Mouse (Mus musculus) kidney, postnatal 14 days (tissue): ENCODE results near the gene Ndufa10.

Source experiments
- DNase-seq: peaks from one replicate; pipeline ENCODE4 v3.0.0; 2022; ENCODE audit warnings: mixed read lengths

Ndufa10 gene

GRCm38 (mm10) chr1:92430991-92431390 lies 42.7 kb downstream of the Ndufa10 start:
- no peak for DNase-seq

DNA sequence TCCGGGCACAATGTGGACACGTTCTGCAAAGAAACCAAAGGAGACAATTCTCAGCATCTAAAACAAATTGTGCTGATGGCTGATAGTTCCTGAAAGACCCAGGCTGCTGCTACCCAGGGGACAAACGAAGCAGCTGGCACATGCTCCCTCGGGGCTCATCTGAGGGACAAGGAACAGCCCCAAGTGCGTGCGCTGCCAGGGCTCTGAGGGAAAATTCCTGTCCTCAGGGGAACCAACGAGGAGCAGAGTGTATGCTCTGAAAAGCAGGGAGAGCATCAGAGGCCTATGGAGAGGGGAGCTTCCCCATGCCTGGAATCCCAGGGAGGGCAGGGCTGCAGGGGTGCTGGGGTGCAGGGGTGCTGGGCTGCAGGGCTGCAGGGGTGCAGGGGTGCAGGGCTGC lies 48.9 kb downstream of the Ndufa10 start:
- DNase-seq, result no peak

- DNase-seq, result no peak
Measured at GRCm38 (mm10) chr1:92405131-92405530, 68.5 kb downstream of the Ndufa10 start.

GRCm38 (mm10) chr1:92400556-92400955 lies 73.1 kb downstream of the Ndufa10 start:
- no peak for DNase-seq

DNA sequence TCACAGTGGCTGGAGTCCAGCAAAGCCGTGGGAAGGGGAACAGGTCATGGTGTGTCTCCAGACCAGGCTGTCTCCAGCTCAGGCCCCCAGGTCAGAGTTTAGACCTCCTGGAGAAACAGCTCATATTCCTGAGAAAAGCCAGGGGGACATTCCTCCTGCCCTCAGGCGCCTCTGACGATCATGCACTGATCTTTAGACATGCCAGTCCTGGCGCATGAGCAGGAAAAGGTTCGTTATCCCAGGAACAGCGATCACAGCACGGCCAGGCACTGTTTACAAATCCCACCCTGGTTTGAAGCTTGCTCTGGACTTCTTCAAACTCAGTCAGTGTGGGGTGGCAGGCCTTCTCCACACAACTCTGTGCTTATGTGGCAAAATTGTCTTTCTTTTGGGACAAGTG lies 75.1 kb downstream of the Ndufa10 start:
- no peak for DNase-seq

- peak; percentile 24 for DNase-seq
Measured at GRCm38 (mm10) chr1:92397511-92398051, 76.1 kb downstream of the Ndufa10 start.

DNA sequence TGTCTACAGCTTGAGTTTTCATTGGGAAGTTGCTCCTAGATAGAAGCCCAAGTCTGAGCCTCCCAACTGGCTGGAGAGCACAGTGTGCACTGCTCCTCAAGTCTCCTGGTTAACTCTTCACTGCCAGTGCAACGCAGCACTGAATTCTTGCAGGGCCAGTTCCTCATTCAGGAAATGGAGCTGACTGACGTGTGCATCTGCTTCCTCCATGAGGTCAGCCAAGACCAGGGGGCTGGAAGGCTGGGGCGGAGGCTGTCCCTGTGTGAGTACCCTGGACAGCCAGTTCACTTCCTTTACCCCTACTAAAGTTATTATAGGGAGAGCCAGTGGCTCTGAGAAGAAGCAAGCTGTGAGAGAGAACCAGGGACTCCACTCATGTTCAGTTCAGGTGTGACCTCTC lies 79.4 kb downstream of the Ndufa10 start:
- DNase-seq, result no peak

DNA sequence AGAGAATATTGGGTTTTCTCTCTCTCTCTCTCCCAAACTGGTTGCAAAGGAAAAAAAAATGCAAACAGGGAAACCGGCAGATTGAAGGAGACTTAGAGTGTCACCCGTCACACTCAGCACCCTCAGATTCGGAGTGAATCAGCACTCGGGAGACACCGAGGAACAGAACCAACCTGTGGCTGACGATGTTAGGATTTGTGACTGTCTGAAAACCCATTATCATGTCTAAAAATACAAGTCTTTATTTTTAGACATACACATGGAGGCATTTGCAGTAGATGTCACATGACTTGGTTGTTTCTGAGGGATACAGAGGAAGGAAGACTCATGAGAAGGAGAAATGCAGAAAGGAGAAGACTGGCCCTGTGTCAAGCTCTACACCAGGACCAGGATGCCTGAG lies 80.5 kb downstream of the Ndufa10 start:
- no peak for DNase-seq
